Mouse (Mus musculus): ENCODE data around the gene Vmn1r66. TPM values are rescaled to one million over a fixed set of nuclear protein-coding genes. Genes with fewer than 3 reads are reported as not detected.

Gene Vmn1r66
- not detected for total RNA-seq (2023)

DNA sequence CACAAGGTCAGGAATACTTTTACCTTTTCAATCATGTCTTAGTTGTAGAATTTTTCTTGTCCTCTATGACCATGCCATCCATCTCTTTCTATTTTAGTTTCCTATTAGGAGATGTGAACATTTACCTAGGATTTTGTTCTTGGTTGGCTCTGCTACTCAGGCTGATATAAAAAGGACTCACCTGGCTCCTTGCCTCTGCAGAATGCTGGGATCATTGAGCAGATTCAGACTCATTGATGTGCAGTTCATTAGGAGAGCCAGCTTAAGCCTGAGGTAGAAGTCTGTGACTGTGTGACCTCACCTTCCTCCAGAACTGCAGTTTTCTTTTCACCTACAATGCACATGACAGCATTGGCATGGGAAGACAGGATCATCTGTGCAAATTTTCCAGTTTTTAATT, at the start of gene Vmn1r66:
TSS of gene Vmn1r66 (minus strand) at position 101 of the 400 bp plus-strand sequence.

Other genes with a start within 250 kb of the Vmn1r66 start
- gene Vmn2r50, start 224.7 kb downstream of the Vmn1r66 start, total RNA-seq (2023), result not detected
- gene Vmn2r51, start 172.3 kb downstream of the Vmn1r66 start, total RNA-seq (2023), result not detected
- gene Vmn2r52, start 101.4 kb downstream of the Vmn1r66 start, total RNA-seq (2023), result under 1 TPM; 0.12 to 0.15 TPM
- not detected for gene Vmn1r67, start 165.3 kb upstream of the Vmn1r66 start, total RNA-seq (2023)
- 1 to 10 TPM in 1 of 2 experiments, under 1 TPM in 1; 0.47 to 1.4 TPM for gene Zik1, start 217.4 kb upstream of the Vmn1r66 start, total RNA-seq (2023)

Measured in B cell, adult 67 days (primary cell).